In genomic region chr12:108210623-108211022, GRCm38 (mm10) we compare ENCODE assay signal across 20 mouse cellular contexts. TPM values are rescaled to one million over a fixed set of nuclear protein-coding genes. Genes with fewer than 3 reads are reported as not detected.
DNase-seq lines count a peak whose midpoint lies in the region; ATAC-seq and TF ChIP-seq lines count a peak whose summit lies in the region.
"Had no signal": no experiment of that assay in that cellular context is flagged by ENCODE, and none has a peak within 500 bp of the region (broad histone marks: within the 10 kb centered on the region; RNA-seq: fewer than 3 reads in every experiment).

No protein-coding gene starts in this region.

- DNase-seq in heart, embryonic 10.5 days (ENCODE audit: low spot score): no peak
- no peak for DNase-seq in heart, postnatal 25 days (ENCODE audit: low spot score)
- peak; percentile 31 to 36 for DNase-seq in cerebellum, adult 2 months
- DNase-seq in cerebellum, adult 9-10 months: peak; percentile 41
- peak; percentile 25 to 42 for DNase-seq in cerebellum, postnatal 25 days
- no peak for DNase-seq in layer of hippocampus, postnatal 10 days (ENCODE audit: low spot score in 2 of 2)
- DNase-seq: adrenal gland, adult 8-10 months; adrenal gland, postnatal 36 days; gastrocnemius, postnatal 10 days; heart, adult 18-20 months; heart, postnatal 36 days; kidney, adult 2 months had no signal

- intact Hi-C loops in heart, postnatal 25 days (cut with DNase I): no loop called here

- ATAC-seq in liver, embryonic 12.5 days: no peak
- ATAC-seq: CD4-positive, CD25-positive, alpha-beta regulatory T cell, adult 4 months; forebrain, embryonic 15.5 days; intestine, embryonic 16.5 days had no signal

- H3K4me2 ChIP-seq in liver, embryonic 12.5 days: no peak overlapping the region
- H3K4me2 ChIP-seq: forebrain, embryonic 15.5 days; heart, embryonic 11.5 days; heart, embryonic 15.5 days; hindbrain, embryonic 15.5 days had no signal

- TF ChIP-seq CTCF in cerebellum, adult 2 months (IDR thresholded peaks at IDR 0.05; ENCODE audit: borderline replicate concordance, insufficient read depth, low read depth, low read length): no peak

- H3K4me3 ChIP-seq in heart, embryonic 10.5 days: no peak overlapping the region
- no peak overlapping the region for H3K4me3 ChIP-seq in cerebellum, adult 2 months (replicated peaks; ENCODE audit: insufficient read depth, low read depth, low read length)
- no peak overlapping the region for H3K4me3 ChIP-seq in liver, embryonic 12.5 days
- H3K4me3 ChIP-seq: embryonic facial prominence, embryonic 10.5 days; forebrain, embryonic 15.5 days; heart, embryonic 15.5 days; hindbrain, embryonic 15.5 days had no signal

- H3K9me3 ChIP-seq in heart, embryonic 10.5 days: no peaks in the 10 kb centered on the region
- H3K9me3 ChIP-seq in liver, embryonic 12.5 days (replicated peaks): no peaks in the 10 kb centered on the region
- H3K9me3 ChIP-seq: embryonic facial prominence, embryonic 10.5 days; forebrain, embryonic 15.5 days; heart, embryonic 15.5 days; hindbrain, embryonic 15.5 days had no signal

- H3K27me3 ChIP-seq in heart, embryonic 10.5 days (ENCODE audit: insufficient read depth, poor library complexity, severe bottlenecking): no peaks in the 10 kb centered on the region
- H3K27me3 ChIP-seq in cerebellum, adult 2 months (ENCODE audit: control insufficient read depth, insufficient read depth, low read length): no peaks in the 10 kb centered on the region
- no peaks in the 10 kb centered on the region for H3K27me3 ChIP-seq in liver, embryonic 12.5 days (replicated peaks)
- H3K27me3 ChIP-seq: heart, embryonic 15.5 days; hindbrain, embryonic 15.5 days had no signal

- no peak overlapping the region for H3K9ac ChIP-seq in liver, embryonic 12.5 days
- H3K9ac ChIP-seq: forebrain, embryonic 15.5 days; heart, embryonic 15.5 days; hindbrain, embryonic 15.5 days had no signal

- WGBS in heart, embryonic 10.5 days: 88% methylated on average over 15 of the region's 15 CpGs
- WGBS in cerebellum, adult 2 months: 89% methylated on average over 15 of the region's 15 CpGs
- WGBS in liver, embryonic 12.5 days (ENCODE audit: insufficient replicate concordance): 84% methylated on average over 15 of the region's 15 CpGs

- peaks cover 85% of the 10 kb centered on the region for H3K4me1 ChIP-seq in heart, embryonic 10.5 days
- peaks cover 43% of the 10 kb centered on the region for H3K4me1 ChIP-seq in cerebellum, adult 2 months (ENCODE audit: control insufficient read depth, insufficient read depth, low read length)
- H3K4me1 ChIP-seq in liver, embryonic 12.5 days: peaks cover 47% of the 10 kb centered on the region

- TF ChIP-seq POLR2A in cerebellum, adult 2 months (IDR thresholded peaks at IDR 0.05; ENCODE audit: borderline replicate concordance, insufficient read depth, low read length): no peak

- H3K36me3 ChIP-seq in heart, embryonic 10.5 days: peaks cover 16% of the 10 kb centered on the region
- H3K36me3 ChIP-seq in liver, embryonic 12.5 days: peaks cover 7% of the 10 kb centered on the region

- 0 out of 2 replicates have a peak overlapping the region, but pooled peaks have one; percentile 19 for H3K27ac ChIP-seq in heart, embryonic 10.5 days
- no peak overlapping the region for H3K27ac ChIP-seq in cerebellum, adult 2 months (ENCODE audit: insufficient read depth, low read length)
- no peak overlapping the region for H3K27ac ChIP-seq in liver, embryonic 12.5 days
- H3K27ac ChIP-seq: forebrain, embryonic 15.5 days; heart, embryonic 15.5 days; hindbrain, embryonic 15.5 days had no signal

RNA-seq across cellular contexts. Expression of gene Ccnk, which starts 31.2 kb away (rescaled TPM):
- 2.0 and 3.6 TPM in 2 replicates for polyA plus RNA-seq in heart, embryonic 10.5 days (2016; fragmentation: Nextera tagmentation; extraction: Ambion mirVana)
- total RNA-seq in heart, postnatal 25 days (2021): 10 to 100 TPM; 28.0 to 28.9 TPM
- polyA plus RNA-seq in cerebellum, adult 2 months (2012; rRNA removed): 27.0 and 32.0 TPM in 2 replicates
- 2.3 and 3.0 TPM in 2 replicates for polyA plus RNA-seq in liver, embryonic 12.5 days (2016; fragmentation: Nextera tagmentation; extraction: Ambion mirVana)
- total RNA-seq in layer of hippocampus, postnatal 10 days (2021): 10 to 100 TPM; 29.4 to 33.9 TPM

RNA-seq across cellular contexts. Expression of gene Setd3, which starts 31.5 kb away (rescaled TPM):
- polyA plus RNA-seq in heart, embryonic 10.5 days (2016; fragmentation: Nextera tagmentation; extraction: Ambion mirVana): 72.6 TPM in 2 replicates
- 10 to 100 TPM; 82.0 to 89.7 TPM for total RNA-seq in heart, postnatal 25 days (2021)
- 117 and 122 TPM in 2 replicates for polyA plus RNA-seq in cerebellum, adult 2 months (2012; rRNA removed)
- polyA plus RNA-seq in liver, embryonic 12.5 days (2016; fragmentation: Nextera tagmentation; extraction: Ambion mirVana): 71.3 and 76.4 TPM in 2 replicates
- total RNA-seq in layer of hippocampus, postnatal 10 days (2021): 100 to 1,000 TPM; 113 to 119 TPM

Comparison
In these comparisons a context has a peak if more than half of its experiments do, and no peak if none do; other contexts are left out.
1. DNase-seq: peak in cerebellum, adult 2 months (2 of 2), cerebellum, adult 9-10 months (single experiment) and cerebellum, postnatal 25 days (2 of 2); none in heart, embryonic 10.5 days (single experiment), heart, postnatal 25 days (single experiment) and layer of hippocampus, postnatal 10 days (0 of 2).